Mouse (Mus musculus): Measurements from ENCODE around the gene Fam234b. TPM values are rescaled to one million over a fixed set of nuclear protein-coding genes. Genes with fewer than 3 reads are reported as not detected.

Gene Fam234b
- polyA plus RNA-seq, 1 experiment from 2014 or later, result 28.7 TPM

DNA sequence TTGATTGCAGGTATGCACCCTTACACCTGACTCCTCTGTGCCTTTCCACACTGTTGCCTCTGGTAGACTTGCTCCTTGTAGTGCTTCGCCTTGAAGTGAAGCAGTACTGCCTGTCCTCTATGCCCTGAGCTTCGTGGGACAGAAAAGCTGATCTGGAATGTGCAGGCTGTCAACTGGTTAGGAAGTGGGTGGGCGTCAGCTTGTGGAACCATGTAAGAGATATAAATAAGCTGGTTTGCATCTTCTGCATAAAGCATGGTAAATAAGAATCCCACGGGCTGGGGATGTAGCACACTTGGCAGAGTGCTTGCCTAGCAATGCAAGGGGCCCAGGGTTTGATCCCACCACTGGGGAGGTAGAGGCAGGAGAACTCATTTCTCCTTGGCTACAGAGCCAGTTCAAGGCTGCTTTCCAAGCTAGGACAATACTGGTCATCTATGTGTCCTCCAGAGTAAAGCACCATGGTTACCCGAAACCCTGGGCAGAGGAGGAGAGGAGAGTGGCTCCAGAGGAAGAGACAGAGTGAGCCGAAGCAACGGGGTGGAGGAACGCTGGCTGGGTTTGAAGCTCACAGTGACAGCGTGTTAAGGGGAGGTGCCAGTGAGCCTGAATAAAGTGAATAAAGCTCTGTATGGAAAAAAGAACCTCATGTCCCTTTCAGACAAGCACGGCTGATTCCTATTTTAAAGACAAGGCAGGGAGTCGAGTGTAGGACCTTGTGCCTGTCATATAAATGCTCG, 34.8 kb downstream of the Fam234b start:
- Histone ChIP-seq H3K4me2 (replicated peaks) (no peak overlapping the region), H3K4me1 (0 out of 2 replicates have a peak, but pooled peaks cover 2% of the 10 kb centered on the region), H3K27me3 (no peaks in the 10 kb centered on the region), H3K9ac (no peak overlapping the region), H3K36me3 (peaks cover 10% of the 10 kb centered on the region; the same call in 1 of the 2 replicates), H3K9me3 (no peaks in the 10 kb centered on the region), H3K27ac (no peak overlapping the region), H3K4me3 (no peak overlapping the region)
- no peak for ATAC-seq (ENCODE audit: insufficient number of reproducible peaks, insufficient read depth, low FRiP score, low TSS enrichment)
- 80% methylated on average over 12 of the region's 12 CpGs for WGBS

DNA sequence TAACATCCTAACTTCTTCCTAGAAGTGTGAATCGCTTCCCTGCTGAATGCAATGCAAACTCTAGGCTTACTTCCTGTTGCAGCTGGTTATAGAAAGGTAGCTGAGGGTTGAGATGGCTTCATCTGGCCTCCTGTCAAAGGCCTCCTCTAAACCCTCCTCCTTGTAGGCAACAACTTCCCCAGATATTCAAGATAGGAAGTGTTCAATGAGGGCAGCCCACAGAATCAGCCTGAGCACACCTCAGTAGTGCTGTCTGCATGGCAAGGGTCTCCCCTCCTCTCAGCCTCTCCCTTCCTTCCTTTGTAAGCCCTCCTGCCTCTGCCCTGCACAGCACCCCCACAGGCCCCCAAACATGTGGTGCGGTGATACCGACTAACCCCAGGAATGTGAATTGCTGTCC, 38.0 kb downstream of the Fam234b start:
- no peak for ATAC-seq (ENCODE audit: insufficient number of reproducible peaks, insufficient read depth, low FRiP score, low TSS enrichment)
- Histone ChIP-seq H3K27ac (no peak overlapping the region), H3K4me1 (no peaks in the 10 kb centered on the region), H3K9me3 (no peaks in the 10 kb centered on the region), H3K36me3 (peaks cover 10% of the 10 kb centered on the region; the same call in 1 of the 2 replicates), H3K4me2 (replicated peaks) (no peak overlapping the region), H3K9ac (no peak overlapping the region), H3K4me3 (no peak overlapping the region), H3K27me3 (no peaks in the 10 kb centered on the region)
- 89% methylated on average over 3 of the region's 3 CpGs for WGBS

DNA sequence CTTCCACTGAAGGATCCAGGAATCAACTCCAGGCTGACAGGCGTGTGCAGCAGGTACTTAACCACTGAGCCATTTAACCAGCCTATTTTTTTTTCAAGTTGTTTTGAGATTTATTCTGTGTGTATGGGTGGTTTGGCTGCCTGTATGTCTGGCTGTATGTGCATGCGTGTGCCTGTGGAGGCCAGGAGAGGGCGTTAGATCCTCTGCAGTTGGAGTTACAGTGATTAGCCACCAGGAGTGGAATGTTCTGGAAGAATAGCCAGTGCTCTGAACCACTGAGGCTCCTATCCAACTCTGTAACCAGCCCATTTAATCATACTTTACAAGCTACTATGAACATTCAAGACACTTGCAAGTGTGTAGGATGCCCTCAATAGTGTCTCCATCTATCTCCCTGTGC, 38.8 kb downstream of the Fam234b start:
- WGBS, result 90% methylated on average over 3 of the region's 3 CpGs
- no peaks in the 10 kb centered on the region for H3K27me3 ChIP-seq
- H3K27ac ChIP-seq, result no peak overlapping the region
- H3K9me3 ChIP-seq, result no peaks in the 10 kb centered on the region
- peaks cover 10% of the 10 kb centered on the region; the same call in 1 of the 2 replicates for H3K36me3 ChIP-seq
- no peak for ATAC-seq (ENCODE audit: insufficient number of reproducible peaks, insufficient read depth, low FRiP score, low TSS enrichment)
- H3K9ac ChIP-seq, result no peak overlapping the region
- H3K4me1 ChIP-seq, result peaks cover 3% of the 10 kb centered on the region; the same call in 1 of the 2 replicates
- H3K4me3 ChIP-seq, result no peak overlapping the region
- H3K4me2 ChIP-seq (replicated peaks), result no peak overlapping the region

DNA sequence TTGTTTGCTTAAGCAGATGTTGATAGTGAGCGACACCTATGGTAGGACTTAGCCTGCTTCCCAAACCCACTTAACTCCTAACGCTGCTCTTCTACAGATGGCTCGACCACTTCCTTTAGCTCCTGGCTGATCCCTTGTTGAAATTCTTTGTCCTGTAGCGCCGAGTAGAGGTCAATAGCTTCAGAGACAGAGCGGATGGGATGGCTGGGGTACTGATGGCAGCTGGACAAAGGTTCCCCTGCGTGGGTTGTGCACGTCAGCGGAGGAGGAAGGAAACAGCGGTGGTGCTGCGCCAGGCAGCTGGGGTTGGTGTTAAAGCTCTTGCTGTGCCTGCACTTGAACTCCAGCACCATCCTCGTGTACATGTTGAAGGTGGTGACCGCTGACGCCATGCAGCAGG, 39.5 kb downstream of the Fam234b start:
- no peak for ATAC-seq (ENCODE audit: insufficient number of reproducible peaks, insufficient read depth, low FRiP score, low TSS enrichment)
- H3K9ac ChIP-seq, result no peak overlapping the region
- no peaks in the 10 kb centered on the region for H3K27me3 ChIP-seq
- no peaks in the 10 kb centered on the region for H3K9me3 ChIP-seq
- H3K4me2 ChIP-seq (replicated peaks), result no peak overlapping the region
- H3K4me1 ChIP-seq, result peaks cover 3% of the 10 kb centered on the region; the same call in 1 of the 2 replicates
- no peak overlapping the region for H3K4me3 ChIP-seq
- WGBS, result 82% methylated on average over 14 of the region's 14 CpGs
- H3K36me3 ChIP-seq, result peaks cover 6% of the 10 kb centered on the region; the same call in 1 of the 2 replicates
- H3K27ac ChIP-seq, result no peak overlapping the region

DNA sequence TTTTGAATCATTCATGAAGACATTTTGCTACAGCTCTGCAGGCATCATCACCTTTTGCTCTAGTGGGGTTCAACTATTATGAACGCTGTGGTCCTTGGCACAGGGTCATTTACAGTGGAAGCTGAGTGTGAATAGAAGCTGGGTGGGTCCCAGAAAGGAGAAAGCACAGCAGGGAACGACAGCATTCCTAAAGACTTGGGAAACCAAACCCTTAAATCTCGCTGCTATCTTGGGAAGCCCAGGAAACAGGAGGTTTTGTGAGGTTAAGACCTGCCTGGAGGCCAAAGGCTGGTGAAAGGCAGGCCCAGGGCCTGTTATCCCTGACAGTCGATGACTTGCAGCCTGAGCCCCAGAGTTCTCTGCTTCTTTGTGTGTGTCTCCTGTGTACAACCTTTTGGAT, 40.4 kb downstream of the Fam234b start:
- H3K27ac ChIP-seq, result no peak overlapping the region
- H3K4me2 ChIP-seq (replicated peaks), result no peak overlapping the region
- H3K4me1 ChIP-seq, result peaks cover 3% of the 10 kb centered on the region; the same call in 1 of the 2 replicates
- ATAC-seq (ENCODE audit: insufficient number of reproducible peaks, insufficient read depth, low FRiP score, low TSS enrichment), result no peak
- H3K27me3 ChIP-seq, result no peaks in the 10 kb centered on the region
- H3K9ac ChIP-seq, result no peak overlapping the region
- peaks cover 4% of the 10 kb centered on the region; the same call in 1 of the 2 replicates for H3K36me3 ChIP-seq
- no peak overlapping the region for H3K4me3 ChIP-seq
- no peaks in the 10 kb centered on the region for H3K9me3 ChIP-seq
- WGBS, result 47% methylated on average over 4 of the region's 4 CpGs

DNA sequence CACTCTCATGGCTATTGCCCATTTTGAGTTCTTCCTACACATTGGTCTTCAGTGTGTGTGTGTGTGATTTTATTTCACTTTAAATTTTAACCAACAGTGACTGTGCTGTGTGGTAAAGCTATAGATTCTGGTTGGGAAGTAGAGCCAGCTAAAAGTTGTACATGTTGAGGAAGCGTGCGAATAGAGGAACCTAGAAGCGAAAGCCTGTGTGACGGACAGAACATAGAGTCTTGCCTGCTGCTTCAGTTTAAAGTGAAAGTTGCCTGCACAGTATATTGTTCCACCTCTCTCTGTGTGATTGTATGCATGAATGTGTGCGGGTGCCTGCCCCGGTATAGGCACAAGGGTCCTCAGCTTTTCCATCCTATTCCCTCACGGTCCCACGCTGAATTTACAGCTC, 42.6 kb downstream of the Fam234b start:
- WGBS, result 93% methylated on average over 8 of the region's 8 CpGs

DNA sequence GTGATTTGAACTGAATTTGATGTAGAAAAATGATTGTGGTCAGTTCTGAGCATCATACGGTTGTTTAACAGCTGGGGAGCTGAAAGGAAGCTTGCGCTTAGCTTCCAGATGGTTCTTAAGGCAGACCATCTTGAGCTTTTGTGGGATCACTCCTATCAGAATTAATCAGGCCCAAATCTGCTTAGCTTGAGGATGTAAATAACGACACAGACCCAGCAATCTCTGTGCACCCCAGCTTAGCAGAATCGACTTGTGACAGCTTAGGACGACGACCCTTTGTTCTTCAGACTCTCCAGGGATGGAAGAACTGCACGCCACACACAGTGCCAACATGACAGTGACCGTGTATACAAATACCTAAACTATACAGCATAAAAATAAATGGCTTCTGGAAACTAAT, 47.8 kb downstream of the Fam234b start:
- Histone ChIP-seq H3K36me3 (no peaks in the 10 kb centered on the region), H3K4me2 (replicated peaks) (no peak overlapping the region), H3K9me3 (no peaks in the 10 kb centered on the region), H3K4me3 (no peak overlapping the region), H3K9ac (no peak overlapping the region), H3K27ac (no peak overlapping the region), H3K4me1 (peaks cover 10% of the 10 kb centered on the region; the same call in 1 of the 2 replicates), H3K27me3 (0 out of 2 replicates have a peak, but pooled peaks cover 5% of the 10 kb centered on the region)
- 73% methylated on average over 8 of the region's 8 CpGs for WGBS
- ATAC-seq (ENCODE audit: insufficient number of reproducible peaks, insufficient read depth, low FRiP score, low TSS enrichment), result no peak

More for the DNA sequence above, 42.6 kb downstream of the Fam234b start:
- Histone ChIP-seq H3K4me3 (no peak overlapping the region), H3K9me3 (no peaks in the 10 kb centered on the region), H3K36me3 (0 out of 2 replicates have a peak, but pooled peaks cover under 1% of the 10 kb centered on the region), H3K4me1 (peaks cover 3% of the 10 kb centered on the region; the same call in 1 of the 2 replicates), H3K9ac (no peak overlapping the region), H3K4me2 (replicated peaks) (no peak overlapping the region), H3K27ac (no peak overlapping the region), H3K27me3 (no peaks in the 10 kb centered on the region)
- no peak for ATAC-seq (ENCODE audit: insufficient number of reproducible peaks, insufficient read depth, low FRiP score, low TSS enrichment)

DNA sequence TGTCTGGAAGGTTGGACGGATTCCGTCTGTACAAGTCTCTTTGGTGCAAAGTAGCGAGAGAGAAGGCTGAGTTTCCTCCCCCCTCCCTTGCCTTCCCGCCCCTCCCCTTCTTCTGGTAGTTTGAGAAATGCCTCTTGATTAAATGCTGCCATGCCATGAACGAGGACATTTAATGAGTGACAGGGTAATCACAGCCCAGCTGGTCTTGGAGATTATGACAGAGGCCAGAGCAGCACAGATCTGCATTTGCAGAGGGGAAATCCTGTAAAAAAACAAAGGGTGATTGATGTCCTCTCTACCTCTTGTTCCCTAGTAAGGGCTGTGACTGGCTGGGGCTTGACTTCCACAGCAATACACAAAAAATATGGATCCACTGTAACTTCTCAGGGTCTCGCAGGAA, 50.1 kb downstream of the Fam234b start:
- ATAC-seq (ENCODE audit: insufficient number of reproducible peaks, insufficient read depth, low FRiP score, low TSS enrichment), result no peak
- Histone ChIP-seq H3K27me3 (0 out of 2 replicates have a peak, but pooled peaks cover 5% of the 10 kb centered on the region), H3K4me2 (replicated peaks) (no peak overlapping the region), H3K9me3 (no peaks in the 10 kb centered on the region), H3K9ac (no peak overlapping the region), H3K4me1 (peaks cover 16% of the 10 kb centered on the region), H3K4me3 (no peak overlapping the region), H3K36me3 (no peaks in the 10 kb centered on the region), H3K27ac (no peak overlapping the region)
- 55% methylated on average over 6 of the region's 6 CpGs for WGBS

DNA sequence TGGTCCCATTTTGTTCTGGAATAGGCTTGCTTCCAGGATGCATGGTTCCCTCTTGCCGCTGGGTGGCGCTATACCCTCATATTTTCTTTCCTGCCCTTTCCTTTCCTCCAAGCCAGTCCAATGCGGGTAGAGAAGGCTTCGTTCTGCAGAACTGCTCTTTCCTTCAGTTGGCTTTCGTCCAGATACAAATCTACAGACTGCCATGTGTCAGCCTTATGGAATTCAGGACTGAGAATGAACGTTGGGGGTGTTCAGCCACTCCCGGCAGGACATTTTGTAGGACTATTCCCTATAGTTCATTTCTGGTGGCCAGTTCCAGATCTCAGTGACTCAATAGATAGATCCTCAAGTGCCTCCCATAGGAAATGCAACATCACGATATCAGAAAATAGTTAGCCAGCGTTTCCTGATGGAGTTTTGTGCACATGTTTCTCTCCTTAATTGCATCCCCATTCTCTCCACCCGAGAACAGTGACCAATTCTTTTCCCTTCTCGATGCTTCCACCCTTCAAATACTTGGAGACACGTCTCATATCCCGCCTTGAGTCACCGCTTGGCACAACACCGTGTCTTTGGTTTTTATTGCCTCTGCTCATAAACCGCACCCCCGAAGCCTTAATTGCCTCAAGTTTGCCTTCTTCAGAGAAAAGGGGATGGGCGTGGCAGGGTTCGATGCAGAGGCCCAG, 52.2 kb downstream of the Fam234b start:
- no peak overlapping the region for H3K9ac ChIP-seq
- ATAC-seq (ENCODE audit: insufficient number of reproducible peaks, insufficient read depth, low FRiP score, low TSS enrichment), result peak; percentile 62
- H3K4me1 ChIP-seq, result peaks cover 20% of the 10 kb centered on the region
- no peak overlapping the region for H3K4me3 ChIP-seq
- WGBS, result 49% methylated on average over 19 of the region's 19 CpGs
- H3K4me2 ChIP-seq (replicated peaks), result no peak overlapping the region
- H3K27me3 ChIP-seq, result 0 out of 2 replicates have a peak, but pooled peaks cover 5% of the 10 kb centered on the region
- H3K27ac ChIP-seq, result no peak overlapping the region
- H3K36me3 ChIP-seq, result no peaks in the 10 kb centered on the region
- H3K9me3 ChIP-seq, result no peaks in the 10 kb centered on the region

DNA sequence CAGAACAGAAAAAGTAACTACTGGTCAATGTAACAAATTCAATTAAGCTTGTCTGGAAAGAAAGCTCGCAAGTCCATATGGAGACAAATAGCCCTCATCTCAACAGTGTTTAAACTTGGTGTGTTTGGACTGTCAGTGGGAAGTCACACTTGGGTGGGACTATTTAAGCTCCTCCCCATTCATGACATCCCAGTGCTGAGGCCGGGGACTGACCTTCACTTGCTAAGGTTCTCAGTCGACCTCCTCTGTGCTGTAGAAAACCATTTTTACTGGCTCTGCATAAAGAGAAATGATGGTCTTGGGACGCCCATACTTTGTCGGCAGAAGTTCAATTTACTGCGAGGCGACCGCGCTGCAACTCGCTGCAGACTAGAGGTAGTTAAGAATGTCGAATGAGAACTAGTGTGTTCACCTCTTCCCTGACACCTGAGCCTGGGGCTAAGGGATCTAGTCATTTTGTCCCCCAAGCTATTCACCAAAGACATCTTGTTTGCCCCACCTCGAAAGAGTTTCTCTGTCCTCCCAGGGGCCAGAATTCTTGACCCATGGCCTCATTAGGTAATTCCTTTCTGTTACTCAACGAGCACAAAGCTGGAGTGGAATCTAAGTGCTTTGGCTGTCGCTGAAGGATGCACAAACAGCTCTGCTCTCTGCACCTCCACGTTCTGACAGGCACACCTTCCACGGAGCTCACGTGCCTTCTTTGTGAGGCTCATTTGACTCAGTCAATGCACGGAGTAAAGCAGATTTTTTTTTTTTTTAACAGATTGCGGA, 53.3 kb downstream of the Fam234b start:
- Histone ChIP-seq H3K9ac (no peak overlapping the region), H3K4me1 (peaks cover 20% of the 10 kb centered on the region), H3K4me3 (no peak overlapping the region), H3K36me3 (no peaks in the 10 kb centered on the region), H3K9me3 (peaks cover 3% of the 10 kb centered on the region; the same call in 1 of the 2 replicates), H3K27ac (peak overlapping the region; percentile 26; the same call in 1 of the 2 replicates), H3K4me2 (replicated peaks) (no peak overlapping the region), H3K27me3 (0 out of 2 replicates have a peak, but pooled peaks cover 5% of the 10 kb centered on the region)
- 63% methylated on average over 19 of the region's 19 CpGs for WGBS
- ATAC-seq (ENCODE audit: insufficient number of reproducible peaks, insufficient read depth, low FRiP score, low TSS enrichment), result no peak
